Mouse (Mus musculus) thymus, postnatal 36 days (tissue): Measurements from ENCODE around the gene Bcl2l2.

Experiments
- DNase-seq, 2 experiments: peaks; one replicate each; pipeline ENCODE4 v3.0.0; 2022; ENCODE audit warnings: mixed read lengths in 2 of 2

The Bcl2l2 gene

GRCm38 (mm10) chr14:54937361-54938182 is 54.4 kb downstream of the Bcl2l2 start:
- no peak for DNase-seq
